ENCODE assay signal across 8 mouse cellular contexts in the genomic region with DNA sequence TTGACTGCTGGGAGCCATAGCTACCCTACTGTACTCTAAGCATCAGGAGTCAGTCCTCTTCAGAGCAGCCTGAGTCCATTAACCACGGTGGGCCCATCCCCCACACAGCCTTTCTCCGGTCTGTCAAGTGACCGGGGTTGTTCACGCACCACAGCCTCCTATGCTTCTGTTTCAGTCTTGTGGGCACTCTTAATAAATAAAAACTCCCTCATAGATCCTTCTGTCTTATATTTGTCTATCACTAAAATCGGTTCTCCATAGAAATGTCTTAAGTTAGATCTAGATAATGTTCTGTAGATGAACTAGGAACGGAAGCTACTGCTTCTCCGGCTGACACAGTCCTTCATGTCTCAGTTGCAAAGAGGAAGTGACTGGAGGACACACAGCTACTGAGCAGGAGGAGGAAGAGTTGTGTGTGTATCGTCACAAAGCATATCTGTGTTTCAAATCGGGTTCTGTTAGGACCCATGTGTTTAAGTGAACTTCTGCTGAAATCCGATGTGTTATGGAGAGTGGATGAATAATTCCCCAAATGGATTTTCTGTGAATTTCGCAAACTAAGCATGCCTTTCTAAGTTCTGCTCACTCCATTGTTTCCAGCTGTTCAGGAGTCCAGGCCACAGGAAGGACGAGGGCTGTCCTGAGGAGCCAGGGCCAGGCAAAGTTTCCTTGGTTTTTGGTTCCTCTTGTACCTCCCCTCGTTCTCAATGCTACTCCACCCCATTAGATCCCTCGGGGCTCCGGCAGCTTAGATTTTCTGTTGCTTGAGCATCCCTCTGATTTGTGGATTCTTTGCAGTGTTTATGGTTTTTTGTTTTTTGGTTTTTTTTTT.
ATAC-seq and TF ChIP-seq lines count a peak whose summit lies in the region.

No protein-coding gene starts in this region.

- no peak overlapping the region for H3K9ac ChIP-seq in forebrain, embryonic 12.5 days
- H3K9ac ChIP-seq in forebrain, embryonic 15.5 days (replicated peaks) = no peak overlapping the region
- H3K9ac ChIP-seq in heart, embryonic 14.5 days (ENCODE audit: low read length) = no peak overlapping the region
- no peak overlapping the region for H3K9ac ChIP-seq in limb, embryonic 13.5 days
- no peak overlapping the region for H3K9ac ChIP-seq in stomach, embryonic 15.5 days

- H3K36me3 ChIP-seq in forebrain, embryonic 12.5 days (replicated peaks) = no peaks in the 10 kb centered on the region
- no peaks in the 10 kb centered on the region; the same call in 1 of the 2 replicates for H3K36me3 ChIP-seq in forebrain, embryonic 15.5 days
- H3K36me3 ChIP-seq in heart, embryonic 14.5 days (ENCODE audit: control insufficient read depth, insufficient read depth, low read length) = no peaks in the 10 kb centered on the region
- H3K36me3 ChIP-seq in limb, embryonic 13.5 days = peaks cover 4% of the 10 kb centered on the region; the same call in 1 of the 2 replicates
- H3K36me3 ChIP-seq in stomach, embryonic 15.5 days = no peaks in the 10 kb centered on the region

- WGBS in forebrain, embryonic 12.5 days = 76% methylated on average over 15 of the region's 15 CpGs
- WGBS in forebrain, embryonic 15.5 days = 78% methylated on average over 15 of the region's 15 CpGs
- WGBS in bone marrow, adult 2 months = 15% methylated on average over 15 of the region's 15 CpGs
- 61% methylated on average over 15 of the region's 15 CpGs for WGBS in heart, embryonic 14.5 days
- 53% methylated on average over 15 of the region's 15 CpGs for WGBS in limb, embryonic 13.5 days
- WGBS in stomach, embryonic 15.5 days = 60% methylated on average over 15 of the region's 15 CpGs

- ATAC-seq in forebrain, embryonic 12.5 days (ENCODE audit: low FRiP score) = peak; percentile 51; the same call in 1 of the 2 replicates
- ATAC-seq in forebrain, embryonic 15.5 days (replicated peaks) = no peak
- no peak for ATAC-seq in heart, embryonic 14.5 days (ENCODE audit: insufficient number of reproducible peaks, insufficient read depth, low FRiP score, low read depth)
- no peak for ATAC-seq in limb, embryonic 13.5 days (ENCODE audit: low FRiP score, low read depth)
- ATAC-seq in stomach, embryonic 15.5 days (ENCODE audit: insufficient read depth, low FRiP score, low read depth) = no peak
- no peak for ATAC-seq in cerebellum, adult (ENCODE audit: insufficient number of reproducible peaks, low FRiP score, low TSS enrichment)
- ATAC-seq in frontal cortex, adult (ENCODE audit: low TSS enrichment) = no peak

- H3K27ac ChIP-seq in forebrain, embryonic 12.5 days = no peak overlapping the region
- H3K27ac ChIP-seq in forebrain, embryonic 15.5 days (replicated peaks) = no peak overlapping the region
- H3K27ac ChIP-seq in bone marrow, adult 2 months (ENCODE audit: control insufficient read depth, insufficient read depth, low read depth, low read length, poor library complexity) = peak overlapping the region; percentile 36
- peak overlapping the region; percentile 0 to 32; a peak in 1 of 4 replicates for H3K27ac ChIP-seq in heart, embryonic 14.5 days (replicated peaks in 1 of 2; ENCODE audit: control insufficient read depth in 1 of 2, insufficient read depth in 1 of 2, low read depth in 2 of 2, low read length in 2 of 2)
- peak overlapping the region; percentile 34 for H3K27ac ChIP-seq in limb, embryonic 13.5 days
- H3K27ac ChIP-seq in stomach, embryonic 15.5 days = 0 out of 2 replicates have a peak overlapping the region, but pooled peaks have one; percentile 9

- no peak for TF ChIP-seq CTCF in bone marrow, adult 2 months (IDR thresholded peaks at IDR 0.05; ENCODE audit: control insufficient read depth, insufficient read depth, low read length)

- peaks cover 26% of the 10 kb centered on the region for H3K4me1 ChIP-seq in forebrain, embryonic 12.5 days
- peaks cover 24% of the 10 kb centered on the region for H3K4me1 ChIP-seq in forebrain, embryonic 15.5 days
- no peaks in the 10 kb centered on the region for H3K4me1 ChIP-seq in bone marrow, adult 2 months (ENCODE audit: control insufficient read depth, insufficient read depth, low read length)
- H3K4me1 ChIP-seq in heart, embryonic 14.5 days (ENCODE audit: control insufficient read depth in 2 of 2, insufficient read depth in 2 of 2, low read length in 2 of 2) = peaks cover 6 to 29% of the 10 kb centered on the region in 2 experiments
- peaks cover 88% of the 10 kb centered on the region for H3K4me1 ChIP-seq in limb, embryonic 13.5 days
- 0 out of 2 replicates have a peak, but pooled peaks cover 6% of the 10 kb centered on the region for H3K4me1 ChIP-seq in stomach, embryonic 15.5 days

- no peak for TF ChIP-seq POLR2A in bone marrow, adult 2 months (IDR thresholded peaks at IDR 0.05; ENCODE audit: borderline replicate concordance, control insufficient read depth, low read depth, low read length)

- H3K4me2 ChIP-seq in forebrain, embryonic 12.5 days = no peak overlapping the region
- no peak overlapping the region for H3K4me2 ChIP-seq in forebrain, embryonic 15.5 days (replicated peaks)
- H3K4me2 ChIP-seq in heart, embryonic 14.5 days (ENCODE audit: low read length) = no peak overlapping the region
- H3K4me2 ChIP-seq in limb, embryonic 13.5 days (replicated peaks) = no peak overlapping the region
- no peak overlapping the region for H3K4me2 ChIP-seq in stomach, embryonic 15.5 days

- no peaks in the 10 kb centered on the region for H3K27me3 ChIP-seq in forebrain, embryonic 12.5 days
- H3K27me3 ChIP-seq in forebrain, embryonic 15.5 days = no peaks in the 10 kb centered on the region
- H3K27me3 ChIP-seq in heart, embryonic 14.5 days (ENCODE audit: control insufficient read depth, insufficient read depth, low read length) = peaks cover 6% of the 10 kb centered on the region
- H3K27me3 ChIP-seq in limb, embryonic 13.5 days = 0 out of 2 replicates have a peak, but pooled peaks cover 8% of the 10 kb centered on the region
- no peaks in the 10 kb centered on the region for H3K27me3 ChIP-seq in stomach, embryonic 15.5 days (replicated peaks)

- H3K9me3 ChIP-seq in forebrain, embryonic 12.5 days = no peaks in the 10 kb centered on the region
- H3K9me3 ChIP-seq in forebrain, embryonic 15.5 days = no peaks in the 10 kb centered on the region
- H3K9me3 ChIP-seq in heart, embryonic 14.5 days (ENCODE audit: control insufficient read depth, low read length) = no peaks in the 10 kb centered on the region
- no peaks in the 10 kb centered on the region for H3K9me3 ChIP-seq in limb, embryonic 13.5 days
- no peaks in the 10 kb centered on the region for H3K9me3 ChIP-seq in stomach, embryonic 15.5 days

- no peak overlapping the region for H3K4me3 ChIP-seq in forebrain, embryonic 12.5 days (replicated peaks)
- no peak overlapping the region for H3K4me3 ChIP-seq in forebrain, embryonic 15.5 days
- H3K4me3 ChIP-seq in bone marrow, adult 2 months (replicated peaks; ENCODE audit: control insufficient read depth, low read depth, low read length) = no peak overlapping the region
- H3K4me3 ChIP-seq in heart, embryonic 14.5 days (ENCODE audit: control insufficient read depth in 1 of 2, insufficient read depth in 1 of 2, low read depth in 1 of 2, low read length in 2 of 2) = no peak overlapping the region
- no peak overlapping the region for H3K4me3 ChIP-seq in limb, embryonic 13.5 days
- no peak overlapping the region for H3K4me3 ChIP-seq in stomach, embryonic 15.5 days (replicated peaks)

Comparison
In these comparisons a context has a peak if more than half of its experiments do, and no peak if none do; other contexts are left out.
1. H3K27ac ChIP-seq: peak in bone marrow, adult 2 months (single experiment), heart, embryonic 14.5 days (2 of 2), limb, embryonic 13.5 days (single experiment) and stomach, embryonic 15.5 days (single experiment); none in forebrain, embryonic 12.5 days (single experiment) and forebrain, embryonic 15.5 days (single experiment).